ENCODE assay signal across 8 mouse cellular contexts in the genomic region with DNA sequence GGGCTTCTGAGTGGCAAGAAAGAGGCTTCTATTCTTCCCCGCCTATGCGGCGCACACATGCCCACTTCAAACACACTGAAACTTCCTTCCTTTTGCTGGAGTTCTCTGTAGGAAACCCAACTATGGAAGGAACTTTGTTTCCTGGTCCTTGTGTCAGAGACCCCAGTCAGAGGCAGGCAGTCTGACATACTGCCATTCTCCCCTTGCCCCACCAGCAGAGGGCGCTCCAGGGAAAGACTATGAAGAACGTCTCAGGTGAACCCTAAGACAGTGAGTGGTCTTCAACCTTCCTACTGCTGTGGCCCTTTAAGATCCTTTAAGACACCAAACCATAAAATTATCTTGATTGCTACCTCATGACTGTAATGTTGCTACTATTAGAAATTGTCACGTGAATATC. TPM values are rescaled to one million over a fixed set of nuclear protein-coding genes. Genes with fewer than 3 reads are reported as not detected.
DNase-seq lines count a peak whose midpoint lies in the region; ATAC-seq and TF ChIP-seq lines count a peak whose summit lies in the region.

No protein-coding gene starts in this region.

- no peak overlapping the region for H3K4me2 ChIP-seq in liver, embryonic 14.5 days (ENCODE audit: low read depth)
- no peak overlapping the region for H3K4me2 ChIP-seq in midbrain, embryonic 16.5 days (ENCODE audit: low read length)

- H3K4me1 ChIP-seq in liver, embryonic 14.5 days (replicated peaks; ENCODE audit: control insufficient read depth in 2 of 2, insufficient read depth in 2 of 2, low read length in 1 of 2): 0 out of 4 replicates have a peak, but pooled peaks cover 0 to 2% of the 10 kb centered on the region in 2 experiments
- no peaks in the 10 kb centered on the region for H3K4me1 ChIP-seq in midbrain, embryonic 16.5 days (ENCODE audit: control insufficient read depth, insufficient read depth, low read length)

- TF ChIP-seq CTCF in liver, embryonic 14.5 days (IDR thresholded peaks at IDR 0.05; ENCODE audit: low read depth): peak; percentile 88

- no peak for ATAC-seq in liver, embryonic 14.5 days (ENCODE audit: insufficient read depth)
- no peak for ATAC-seq in midbrain, embryonic 16.5 days

- no peak overlapping the region for H3K9ac ChIP-seq in liver, embryonic 14.5 days (replicated peaks)
- no peak overlapping the region for H3K9ac ChIP-seq in midbrain, embryonic 16.5 days (ENCODE audit: low read depth, low read length)

- TF ChIP-seq EP300 in liver, embryonic 14.5 days (IDR thresholded peaks at IDR 0.05; ENCODE audit: low read depth): no peak

- no peak overlapping the region for H3K4me3 ChIP-seq in liver, embryonic 14.5 days (ENCODE audit: insufficient read depth in 1 of 2, low read depth in 2 of 2, low read length in 2 of 2)
- H3K4me3 ChIP-seq in midbrain, embryonic 16.5 days (ENCODE audit: low read depth, low read length): no peak overlapping the region

- H3K27me3 ChIP-seq in liver, embryonic 14.5 days (ENCODE audit: control insufficient read depth, insufficient read depth, low read length): no peaks in the 10 kb centered on the region
- no peaks in the 10 kb centered on the region for H3K27me3 ChIP-seq in midbrain, embryonic 16.5 days (ENCODE audit: control insufficient read depth, insufficient read depth, low read depth, low read length)

- no peaks in the 10 kb centered on the region for H3K9me3 ChIP-seq in liver, embryonic 14.5 days (ENCODE audit: control insufficient read depth, low read length)
- H3K9me3 ChIP-seq in midbrain, embryonic 16.5 days (replicated peaks; ENCODE audit: control insufficient read depth, low read length, poor library complexity, severe bottlenecking): no peaks in the 10 kb centered on the region

- WGBS in liver, embryonic 14.5 days (ENCODE audit: insufficient replicate concordance): 58% methylated on average over 6 of the region's 6 CpGs
- WGBS in midbrain, embryonic 16.5 days: 89% methylated on average over 6 of the region's 6 CpGs

- no peak overlapping the region for H3K27ac ChIP-seq in liver, embryonic 14.5 days
- no peak overlapping the region for H3K27ac ChIP-seq in midbrain, embryonic 16.5 days (ENCODE audit: low read length)

- H3K36me3 ChIP-seq in liver, embryonic 14.5 days (replicated peaks; ENCODE audit: control insufficient read depth, insufficient read depth, low read depth): no peaks in the 10 kb centered on the region
- H3K36me3 ChIP-seq in midbrain, embryonic 16.5 days (ENCODE audit: control insufficient read depth, insufficient read depth, low read length): 0 out of 2 replicates have a peak, but pooled peaks cover 4% of the 10 kb centered on the region

- DNase-seq in embryo, embryonic 11 days: peak; percentile 10
- DNase-seq in embryo, embryonic 10 days (ENCODE audit: low spot score): no peak
- DNase-seq in 3T3-L1 (ENCODE audit: low read depth, low spot score) (peak; percentile 39), R1 (ENCODE audit: low read depth, low spot score) (peak; percentile 57)
- peak; percentile 31 to 41 for DNase-seq in gastrocnemius, adult 8-10 months (ENCODE audit: low spot score in 2 of 2)
- DNase-seq in liver, embryonic 14.5 days (ENCODE audit: low read depth in 3 of 3, low spot score in 3 of 3): peak in 2 of 3 experiments; percentile 28 to 36
- peak; percentile 58 to 84 for DNase-seq in spleen, postnatal 10 days (ENCODE audit: low spot score in 2 of 2)

RNA-seq across cellular contexts. Expression of a gene that starts 21.4 kb away (rescaled TPM):
- 100 to 1,000 TPM; 106 to 124 (median 111) TPM for total RNA-seq in gastrocnemius, adult 8-10 months (2022)
- 23.8 and 39.9 TPM in 2 replicates for polyA plus RNA-seq in liver, embryonic 14.5 days (2012; rRNA removed)
- polyA plus RNA-seq in liver, embryonic 14.5 days (2014; fragmentation: Nextera tagmentation; extraction: Ambion mirVana): 76.1 and 81.4 TPM in 2 replicates
- 217 and 220 TPM in 2 replicates for polyA plus RNA-seq in midbrain, embryonic 16.5 days (2015; fragmentation: Nextera tagmentation; extraction: Ambion mirVana)

RNA-seq across cellular contexts. Expression of a gene that starts 51.1 kb away (rescaled TPM):
- total RNA-seq in gastrocnemius, adult 8-10 months (2022): 10 to 100 TPM in 2 of 4 experiments, 1 to 10 TPM in 2; 8.9 to 12.5 (median 9.6) TPM
- polyA plus RNA-seq in liver, embryonic 14.5 days (2012; rRNA removed): 0.38 and 0.64 TPM in 2 replicates
- 0.22 and 0.27 TPM in 2 replicates for polyA plus RNA-seq in liver, embryonic 14.5 days (2014; fragmentation: Nextera tagmentation; extraction: Ambion mirVana)
- polyA plus RNA-seq in midbrain, embryonic 16.5 days (2015; fragmentation: Nextera tagmentation; extraction: Ambion mirVana): 27.9 and 33.2 TPM in 2 replicates

Comparison
In these comparisons a context has a peak if more than half of its experiments do, and no peak if none do; other contexts are left out.
1. RNA of a gene that starts 51.1 kb away (polyA plus RNA-seq): 27.9 to 33.2 TPM in midbrain, embryonic 16.5 days; 0.22 to 0.64 TPM in liver, embryonic 14.5 days; every median in the first group is over 10 times any median in the second.